Mouse (Mus musculus) hindbrain, postnatal 0 days (tissue): ENCODE measurements around the gene Shisa3. TPM values are rescaled to one million over a fixed set of nuclear protein-coding genes. Genes with fewer than 3 reads are reported as not detected.

Source experiments
- ATAC-seq: fragments of 200-750 bp; cut with Nextera tagmentation; 2 replicates; pipeline ENCODE4 v1.8.0; 2017; ENCODE audit warnings: mild to moderate bottlenecking, moderate TSS enrichment, moderate library complexity
- DNase-seq: peaks from one replicate; pipeline ENCODE4 v3.0.0-alpha.2; 2015; ENCODE audit warnings: low spot score
- H3K27ac ChIP-seq: fragments of 300-500 bp; sonication (generic); 2 replicates; pipeline ENCODE4 v1.5.1; 2014; ENCODE audit warnings: mild to moderate bottlenecking
- H3K27me3 ChIP-seq: fragments of 300-500 bp; sonication (generic); 2 replicates; pipeline ENCODE4 v1.6.1; 2014; ENCODE audit warnings: low read length, mixed read lengths; ENCODE audit not compliant: insufficient read depth
- H3K36me3 ChIP-seq: fragments of 300-500 bp; sonication (generic); 2 replicates; pipeline ENCODE4 v1.6.1; 2014; ENCODE audit warnings: low read length, mixed read lengths; ENCODE audit not compliant: insufficient read depth
- H3K4me1 ChIP-seq: fragments of 300-500 bp; sonication (generic); 2 replicates; pipeline ENCODE4 v1.6.1; 2014; ENCODE audit warnings: antibody characterized with exemption, low read length, mixed read lengths; ENCODE audit not compliant: insufficient read depth
- H3K4me2 ChIP-seq: fragments of 300-500 bp; sonication (generic); 2 replicates; pipeline ENCODE4 v1.6.1; 2014; ENCODE audit warnings: low read depth, mild to moderate bottlenecking, low read length, moderate library complexity, mixed read lengths
- H3K4me3 ChIP-seq: fragments of 300-500 bp; sonication (generic); 2 replicates; pipeline ENCODE4 v1.5.1; 2014; ENCODE audit warnings: low read length
- H3K9ac ChIP-seq: fragments of 300-500 bp; sonication (generic); replicated peaks from 2 replicates; pipeline ENCODE4 v1.6.1; 2014; ENCODE audit warnings: mild to moderate bottlenecking, low read length, moderate library complexity, mixed read lengths
- H3K9me3 ChIP-seq: fragments of 300-500 bp; sonication (generic); 2 replicates; pipeline ENCODE4 v1.6.1; 2016; ENCODE audit warnings: low read length, mixed read lengths
- CTCF ChIP-seq: IDR thresholded peaks from 2 replicates; pipeline ENCODE4 v1.5.1; 2016; ENCODE audit warnings: antibody characterized with exemption, control low read depth, low read depth
- WGBS: fragments of 180-500 bp; shearing (Covaris S2); extraction: QIAGEN DNeasy Blood & Tissue Kit; methylation state at CpG from one replicate; pipeline ENCODE4 v1.1.7; 2014; 5-methylcytosine and 5-hydroxymethylcytosine counted together
- microRNA-seq, 2 experiments: library from miRNA; unstranded; fragments of <30 nt; microRNA quantifications; one replicate each; pipeline ENCODE4; 2016
- polyA plus RNA-seq: library from polyadenylated mRNA; unstranded; fragments of >200 nt; fragmentation: Nextera tagmentation; extraction: Ambion mirVana; gene quantifications from 2 replicates; pipeline ENCODE4 v1.2.1, GENCODE M21; 2015
- total RNA-seq: library from RNA; depleted of rRNA; stranded (reverse); fragments of >200 nt; gene quantifications from 2 replicates; pipeline ENCODE4 v1.2.3, GENCODE M21; 2014; rRNA removed

Gene Shisa3
- total and polyA plus RNA-seq, 2 experiments from 2014 or later: 1.6 to 3.2 TPM

GRCm38 (mm10) chr5:67670158-67670557 lies 62.5 kb downstream of the Shisa3 start:
- H3K9ac ChIP-seq: no peak overlapping the region
- H3K27me3 ChIP-seq: no peaks in the 10 kb centered on the region
- no peaks in the 10 kb centered on the region for H3K9me3 ChIP-seq
- peaks cover 17% of the 10 kb centered on the region; the same call in 1 of the 2 replicates for H3K36me3 ChIP-seq
- no peak for DNase-seq
- H3K4me3 ChIP-seq: no peak overlapping the region
- TF ChIP-seq CTCF: no peak
- WGBS: 69% methylated on average over 6 of the region's 6 CpGs
- H3K4me2 ChIP-seq: no peak overlapping the region
- H3K27ac ChIP-seq: no peak overlapping the region
- no peak for ATAC-seq
- no peaks in the 10 kb centered on the region for H3K4me1 ChIP-seq

- Histone ChIP-seq H3K4me3 (no peak overlapping the region), H3K36me3 (peaks cover 8% of the 10 kb centered on the region; the same call in 1 of the 2 replicates), H3K4me2 (no peak overlapping the region), H3K4me1 (no peaks in the 10 kb centered on the region), H3K27me3 (no peaks in the 10 kb centered on the region), H3K27ac (no peak overlapping the region), H3K9ac (no peak overlapping the region), H3K9me3 (no peaks in the 10 kb centered on the region)
- no peak for TF ChIP-seq CTCF
- DNase-seq: no peak
- 75% methylated on average over 4 of the region's 4 CpGs for WGBS
- ATAC-seq: no peak
Observed at GRCm38 (mm10) chr5:67673008-67673407, 65.3 kb downstream of the Shisa3 start.

Small RNA genes lying within 50 kb of the gene (microRNA-seq; reads per million reads assigned to microRNA genes)
- 0 reads per million in 2 experiments for gene Gm23617

Other genes with a start within 250 kb of the Shisa3 start
- 12.1 and 12.8 TPM in 2 replicates for gene Bend4, start 179.6 kb upstream of the Shisa3 start, total RNA-seq
- gene Bend4, start 179.6 kb upstream of the Shisa3 start, polyA plus RNA-seq: 8.1 and 8.5 TPM in 2 replicates
- gene Atp8a1, start 239.6 kb downstream of the Shisa3 start, total RNA-seq: 78.2 and 125 TPM in 2 replicates
- 37.8 and 41.1 TPM in 2 replicates for gene Atp8a1, start 239.6 kb downstream of the Shisa3 start, polyA plus RNA-seq